12 mouse cellular contexts compared by ENCODE assay signal in genomic region chr15:102411077-102411476, GRCm38 (mm10). TPM values are rescaled to one million over a fixed set of nuclear protein-coding genes. Genes with fewer than 3 reads are reported as not detected.
DNase-seq lines count a peak whose midpoint lies in the region; ATAC-seq and TF ChIP-seq lines count a peak whose summit lies in the region.
"Had no signal": no experiment of that assay in that cellular context is flagged by ENCODE, and none has a peak within 500 bp of the region (broad histone marks: within the 10 kb centered on the region; RNA-seq: fewer than 3 reads in every experiment).

No protein-coding gene starts in this region.

- no peaks in the 10 kb centered on the region for H3K27me3 ChIP-seq in intestine, embryonic 15.5 days (replicated peaks)
- H3K27me3 ChIP-seq in intestine, embryonic 16.5 days (replicated peaks; ENCODE audit: control insufficient read depth, insufficient read depth, low read length), result no peaks in the 10 kb centered on the region
- H3K27me3 ChIP-seq in embryonic facial prominence, embryonic 10.5 days (replicated peaks; ENCODE audit: low read depth, poor library complexity, severe bottlenecking), result no peaks in the 10 kb centered on the region
- H3K27me3 ChIP-seq in hindbrain, embryonic 13.5 days, result no peaks in the 10 kb centered on the region
- H3K27me3 ChIP-seq in liver, postnatal 0 days (ENCODE audit: insufficient read depth, low read length), result no peaks in the 10 kb centered on the region

- no peak for DNase-seq in embryonic facial prominence, embryonic 10.5 days (ENCODE audit: low spot score)
- no peak for DNase-seq in liver, postnatal 0 days
- no peak for DNase-seq in cerebellum, postnatal 4 days (ENCODE audit: low spot score in 2 of 2)
- DNase-seq in adrenal gland, postnatal 25 days, result no peak
- DNase-seq: adrenal gland, adult 8-10 months; cerebellum, adult 8-10 months; kidney, adult 8-10 months had no signal

- TF ChIP-seq CTCF in liver, postnatal 0 days (IDR thresholded peaks at IDR 0.05; ENCODE audit: low read depth), result no peak

- no peak overlapping the region for H3K27ac ChIP-seq in intestine, embryonic 15.5 days
- no peak overlapping the region for H3K27ac ChIP-seq in intestine, embryonic 16.5 days (ENCODE audit: low read length)
- no peak overlapping the region for H3K27ac ChIP-seq in embryonic facial prominence, embryonic 10.5 days (replicated peaks)
- H3K27ac ChIP-seq in hindbrain, embryonic 13.5 days, result no peak overlapping the region
- H3K27ac ChIP-seq in liver, postnatal 0 days (ENCODE audit: low read depth), result no peak overlapping the region

- H3K36me3 ChIP-seq in intestine, embryonic 15.5 days, result peaks cover 31% of the 10 kb centered on the region
- H3K36me3 ChIP-seq in intestine, embryonic 16.5 days (ENCODE audit: control insufficient read depth, insufficient read depth, low read length), result peaks cover 16% of the 10 kb centered on the region
- peaks cover 87% of the 10 kb centered on the region for H3K36me3 ChIP-seq in embryonic facial prominence, embryonic 10.5 days (replicated peaks)
- H3K36me3 ChIP-seq in hindbrain, embryonic 13.5 days, result peaks cover 58% of the 10 kb centered on the region
- peaks cover 53% of the 10 kb centered on the region for H3K36me3 ChIP-seq in liver, postnatal 0 days (replicated peaks; ENCODE audit: insufficient read depth, low read length)

- ATAC-seq in intestine, embryonic 15.5 days, result no peak
- ATAC-seq in intestine, embryonic 16.5 days, result no peak
- no peak for ATAC-seq in hindbrain, embryonic 13.5 days (ENCODE audit: low FRiP score)
- no peak for ATAC-seq in liver, postnatal 0 days
- no peak for ATAC-seq in monocyte, adult 5-6 weeks (replicated peaks; ENCODE audit: insufficient number of reproducible peaks, low FRiP score, low TSS enrichment, poor library complexity, severe bottlenecking)

- no peak overlapping the region for H3K9ac ChIP-seq in intestine, embryonic 15.5 days
- no peak overlapping the region for H3K9ac ChIP-seq in intestine, embryonic 16.5 days (ENCODE audit: low read depth, low read length)
- H3K9ac ChIP-seq in hindbrain, embryonic 13.5 days, result no peak overlapping the region
- no peak overlapping the region for H3K9ac ChIP-seq in liver, postnatal 0 days (replicated peaks)

- TF ChIP-seq EP300 in liver, postnatal 0 days (IDR thresholded peaks at IDR 0.05; ENCODE audit: low read depth), result no peak

- no peak overlapping the region for H3K4me3 ChIP-seq in intestine, embryonic 15.5 days (replicated peaks)
- H3K4me3 ChIP-seq in intestine, embryonic 16.5 days (ENCODE audit: low read length), result no peak overlapping the region
- H3K4me3 ChIP-seq in embryonic facial prominence, embryonic 10.5 days, result peak overlapping the region; percentile 38; the same call in 1 of the 2 replicates
- H3K4me3 ChIP-seq in hindbrain, embryonic 13.5 days, result 0 out of 2 replicates have a peak overlapping the region, but pooled peaks have one; percentile 12
- H3K4me3 ChIP-seq in liver, postnatal 0 days (ENCODE audit: low read depth, low read length), result no peak overlapping the region

- H3K4me1 ChIP-seq in intestine, embryonic 15.5 days (replicated peaks), result peaks cover 23% of the 10 kb centered on the region
- peaks cover 32% of the 10 kb centered on the region for H3K4me1 ChIP-seq in intestine, embryonic 16.5 days (ENCODE audit: control insufficient read depth, insufficient read depth, low read length)
- peaks cover 39% of the 10 kb centered on the region for H3K4me1 ChIP-seq in embryonic facial prominence, embryonic 10.5 days
- peaks cover 55% of the 10 kb centered on the region for H3K4me1 ChIP-seq in hindbrain, embryonic 13.5 days (replicated peaks)
- peaks cover 26% of the 10 kb centered on the region for H3K4me1 ChIP-seq in liver, postnatal 0 days (ENCODE audit: insufficient read depth)

- H3K4me2 ChIP-seq in intestine, embryonic 15.5 days (replicated peaks), result 0 out of 2 replicates have a peak overlapping the region, but pooled peaks have one; percentile 22
- no peak overlapping the region for H3K4me2 ChIP-seq in intestine, embryonic 16.5 days (ENCODE audit: low read depth, low read length)
- peak overlapping the region; percentile 31 for H3K4me2 ChIP-seq in hindbrain, embryonic 13.5 days
- peak overlapping the region; percentile 56 for H3K4me2 ChIP-seq in liver, postnatal 0 days (ENCODE audit: low read depth, low read length)

- 94% methylated on average over 1 of the region's 1 CpGs for WGBS in intestine, embryonic 15.5 days
- WGBS in intestine, embryonic 16.5 days, result 94% methylated on average over 1 of the region's 1 CpGs
- 94% methylated on average over 1 of the region's 1 CpGs for WGBS in embryonic facial prominence, embryonic 10.5 days
- WGBS in hindbrain, embryonic 13.5 days, result 100% methylated on average over 1 of the region's 1 CpGs
- WGBS in liver, postnatal 0 days (ENCODE audit: insufficient replicate concordance), result 74% methylated on average over 1 of the region's 1 CpGs

- H3K9me3 ChIP-seq in intestine, embryonic 15.5 days, result no peaks in the 10 kb centered on the region
- H3K9me3 ChIP-seq in intestine, embryonic 16.5 days (ENCODE audit: control insufficient read depth, low read length), result no peaks in the 10 kb centered on the region
- H3K9me3 ChIP-seq in embryonic facial prominence, embryonic 10.5 days, result no peaks in the 10 kb centered on the region
- no peaks in the 10 kb centered on the region for H3K9me3 ChIP-seq in hindbrain, embryonic 13.5 days
- H3K9me3 ChIP-seq in liver, postnatal 0 days (ENCODE audit: low read length), result no peaks in the 10 kb centered on the region
- H3K9me3 ChIP-seq: G1E had no signal

RNA-seq across cellular contexts. Expression of gene Sp1, which starts 5.1 kb away (rescaled TPM):
- polyA plus RNA-seq in intestine, embryonic 15.5 days (2015; fragmentation: Nextera tagmentation; extraction: Ambion mirVana), result 9.0 and 9.6 TPM in 2 replicates
- 6.8 and 7.2 TPM in 2 replicates for polyA plus RNA-seq in intestine, embryonic 16.5 days (2015; fragmentation: Nextera tagmentation; extraction: Ambion mirVana)
- polyA plus RNA-seq in embryonic facial prominence, embryonic 10.5 days (2016; fragmentation: Nextera tagmentation; extraction: Ambion mirVana), result 9.9 and 10.6 TPM in 2 replicates
- 4.6 and 6.0 TPM in 2 replicates for polyA plus RNA-seq in hindbrain, embryonic 13.5 days (2015; fragmentation: Nextera tagmentation; extraction: Ambion mirVana)
- polyA plus RNA-seq in liver, postnatal 0 days (2015; fragmentation: Nextera tagmentation; extraction: Ambion mirVana), result 2.8 and 2.9 TPM in 2 replicates
- 66.1 to 99.7 TPM (median 74.8 TPM) in 3 replicates for total RNA-seq in monocyte, adult 5-6 weeks (2017)
- total RNA-seq in adrenal gland, postnatal 25 days (2021), result 49.9 and 82.8 TPM in 2 replicates

RNA-seq across cellular contexts. Expression of gene Amhr2, which starts 34.1 kb away (rescaled TPM):
- 0.54 and 1.2 TPM in 2 replicates for polyA plus RNA-seq in intestine, embryonic 15.5 days (2015; fragmentation: Nextera tagmentation; extraction: Ambion mirVana)
- polyA plus RNA-seq in intestine, embryonic 16.5 days (2015; fragmentation: Nextera tagmentation; extraction: Ambion mirVana), result 0.75 and 0.88 TPM in 2 replicates
- polyA plus RNA-seq in embryonic facial prominence, embryonic 10.5 days (2016; fragmentation: Nextera tagmentation; extraction: Ambion mirVana), result 0.09 and 0.20 TPM in 2 replicates
- 0.14 and 0.40 TPM in 2 replicates for polyA plus RNA-seq in hindbrain, embryonic 13.5 days (2015; fragmentation: Nextera tagmentation; extraction: Ambion mirVana)
- 0.36 and 0.60 TPM in 2 replicates for polyA plus RNA-seq in liver, postnatal 0 days (2015; fragmentation: Nextera tagmentation; extraction: Ambion mirVana)
- 0.86 TPM in 1 of 3 replicates, not detected in the others for total RNA-seq in monocyte, adult 5-6 weeks (2017)
- 1.4 and 1.9 TPM in 2 replicates for total RNA-seq in adrenal gland, postnatal 25 days (2021)
- total RNA-seq: G1E had no signal
- polyA plus RNA-seq: G1E had no signal

RNA-seq across cellular contexts. Expression of gene Sp7, which starts 44.1 kb away (rescaled TPM):
- polyA plus RNA-seq in intestine, embryonic 15.5 days (2015; fragmentation: Nextera tagmentation; extraction: Ambion mirVana), result 0.59 and 0.68 TPM in 2 replicates
- 0.50 and 0.60 TPM in 2 replicates for polyA plus RNA-seq in intestine, embryonic 16.5 days (2015; fragmentation: Nextera tagmentation; extraction: Ambion mirVana)
- polyA plus RNA-seq in embryonic facial prominence, embryonic 10.5 days (2016; fragmentation: Nextera tagmentation; extraction: Ambion mirVana), result 1.4 and 1.7 TPM in 2 replicates
- polyA plus RNA-seq in hindbrain, embryonic 13.5 days (2015; fragmentation: Nextera tagmentation; extraction: Ambion mirVana), result 1.1 and 1.2 TPM in 2 replicates
- polyA plus RNA-seq in liver, postnatal 0 days (2015; fragmentation: Nextera tagmentation; extraction: Ambion mirVana), result not detected in 2 replicates
- not detected in 3 replicates for total RNA-seq in monocyte, adult 5-6 weeks (2017)
- total RNA-seq in adrenal gland, postnatal 25 days (2021), result 0.15 TPM in 1 of 2 replicates, not detected in the other
- polyA plus RNA-seq: G1E had no signal

RNA-seq across cellular contexts. Expression of gene Prr13, which starts 47.8 kb away (rescaled TPM):
- 140 and 141 TPM in 2 replicates for polyA plus RNA-seq in intestine, embryonic 15.5 days (2015; fragmentation: Nextera tagmentation; extraction: Ambion mirVana)
- 173 and 182 TPM in 2 replicates for polyA plus RNA-seq in intestine, embryonic 16.5 days (2015; fragmentation: Nextera tagmentation; extraction: Ambion mirVana)
- polyA plus RNA-seq in embryonic facial prominence, embryonic 10.5 days (2016; fragmentation: Nextera tagmentation; extraction: Ambion mirVana), result 73.1 and 77.4 TPM in 2 replicates
- 107 and 109 TPM in 2 replicates for polyA plus RNA-seq in hindbrain, embryonic 13.5 days (2015; fragmentation: Nextera tagmentation; extraction: Ambion mirVana)
- 76.0 and 77.2 TPM in 2 replicates for polyA plus RNA-seq in liver, postnatal 0 days (2015; fragmentation: Nextera tagmentation; extraction: Ambion mirVana)
- total RNA-seq in monocyte, adult 5-6 weeks (2017), result 233 to 280 TPM (median 259 TPM) in 3 replicates
- 100 and 158 TPM in 2 replicates for total RNA-seq in adrenal gland, postnatal 25 days (2021)

RNA-seq across cellular contexts. Expression of gene Pcbp2, which starts 59.3 kb away (rescaled TPM):
- polyA plus RNA-seq in intestine, embryonic 15.5 days (2015; fragmentation: Nextera tagmentation; extraction: Ambion mirVana), result 178 and 182 TPM in 2 replicates
- polyA plus RNA-seq in intestine, embryonic 16.5 days (2015; fragmentation: Nextera tagmentation; extraction: Ambion mirVana), result 138 and 152 TPM in 2 replicates
- polyA plus RNA-seq in embryonic facial prominence, embryonic 10.5 days (2016; fragmentation: Nextera tagmentation; extraction: Ambion mirVana), result 206 and 217 TPM in 2 replicates
- polyA plus RNA-seq in hindbrain, embryonic 13.5 days (2015; fragmentation: Nextera tagmentation; extraction: Ambion mirVana), result 148 and 150 TPM in 2 replicates
- 68.4 and 70.9 TPM in 2 replicates for polyA plus RNA-seq in liver, postnatal 0 days (2015; fragmentation: Nextera tagmentation; extraction: Ambion mirVana)
- 106 to 183 TPM (median 119 TPM) in 3 replicates for total RNA-seq in monocyte, adult 5-6 weeks (2017)
- total RNA-seq in adrenal gland, postnatal 25 days (2021), result 747 and 809 TPM in 2 replicates

Comparison
In these comparisons a context has a peak if more than half of its experiments do, and no peak if none do; other contexts are left out.
1. H3K4me3 ChIP-seq: peak in embryonic facial prominence, embryonic 10.5 days (single experiment) and hindbrain, embryonic 13.5 days (single experiment); none in intestine, embryonic 15.5 days (single experiment), intestine, embryonic 16.5 days (single experiment) and liver, postnatal 0 days (single experiment).